Mouse (Mus musculus) T-helper 2 cell (primary cell): ENCODE measurements around the gene Cnfn.

ENCODE experiments used
- in situ Hi-C: fragments of 300-600 bp; cut with MboI, MseI; formaldehyde crosslinking; loops from one replicate; pipeline ENCODE4 v1.15.1; 2025; ENCODE audit warnings: high pct_unique_total_duplicates

The Cnfn gene

DNA sequence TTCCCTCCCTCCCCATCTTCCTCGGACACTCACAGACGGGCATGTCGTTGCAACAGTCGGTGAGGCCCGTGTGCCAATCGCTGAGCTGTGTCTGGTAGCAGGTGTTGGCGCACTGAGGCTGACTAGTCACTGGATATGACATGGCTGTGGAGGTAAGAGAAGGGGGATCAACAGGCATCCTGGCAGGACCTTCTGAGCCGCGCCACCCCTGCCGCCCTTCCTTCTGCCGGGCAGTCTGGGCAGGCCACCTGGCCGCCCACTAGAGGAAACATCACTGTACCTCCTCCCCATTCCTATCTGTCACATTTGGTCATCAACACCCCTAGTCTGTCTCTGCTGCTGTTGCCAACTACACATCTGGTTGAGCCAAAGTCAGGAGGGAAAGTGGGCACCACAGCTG lies 1.2 kb downstream of the Cnfn start:
- in situ Hi-C loops: no loop called here

DNA sequence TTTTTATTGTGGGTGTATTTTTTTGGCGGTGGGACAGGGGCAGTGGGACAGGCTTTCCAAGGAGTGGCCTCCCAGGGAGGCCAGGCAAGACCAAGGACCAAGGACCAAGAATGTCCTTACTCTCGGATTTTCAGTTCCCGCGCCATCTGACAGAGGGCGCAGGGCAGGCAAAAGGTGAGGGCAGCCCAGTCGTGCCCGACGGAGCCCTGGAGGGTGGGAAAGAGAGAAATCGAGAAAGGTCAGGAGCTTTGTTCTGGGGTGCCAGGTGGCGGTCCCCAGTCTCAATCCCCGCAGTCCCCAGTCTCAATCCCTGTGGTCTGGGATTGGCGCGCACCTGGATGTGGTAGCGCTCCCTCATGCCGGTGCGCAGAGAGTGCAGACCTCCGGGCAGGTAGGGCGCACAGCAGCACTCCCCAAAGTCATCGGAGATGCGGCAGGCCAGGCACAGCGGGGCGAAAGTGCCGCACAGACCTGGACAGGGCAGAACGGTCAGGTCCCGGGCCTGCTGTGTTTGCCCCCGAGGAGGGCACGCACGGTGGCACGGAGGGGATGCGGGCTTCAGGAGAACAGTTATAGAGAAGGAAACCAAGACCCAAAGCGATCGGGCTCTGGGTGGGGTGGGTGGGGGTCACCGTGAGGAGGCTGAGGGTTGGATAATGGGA lies 1.8 kb downstream of the Cnfn start:
- in situ Hi-C loops: no loop called here

DNA sequence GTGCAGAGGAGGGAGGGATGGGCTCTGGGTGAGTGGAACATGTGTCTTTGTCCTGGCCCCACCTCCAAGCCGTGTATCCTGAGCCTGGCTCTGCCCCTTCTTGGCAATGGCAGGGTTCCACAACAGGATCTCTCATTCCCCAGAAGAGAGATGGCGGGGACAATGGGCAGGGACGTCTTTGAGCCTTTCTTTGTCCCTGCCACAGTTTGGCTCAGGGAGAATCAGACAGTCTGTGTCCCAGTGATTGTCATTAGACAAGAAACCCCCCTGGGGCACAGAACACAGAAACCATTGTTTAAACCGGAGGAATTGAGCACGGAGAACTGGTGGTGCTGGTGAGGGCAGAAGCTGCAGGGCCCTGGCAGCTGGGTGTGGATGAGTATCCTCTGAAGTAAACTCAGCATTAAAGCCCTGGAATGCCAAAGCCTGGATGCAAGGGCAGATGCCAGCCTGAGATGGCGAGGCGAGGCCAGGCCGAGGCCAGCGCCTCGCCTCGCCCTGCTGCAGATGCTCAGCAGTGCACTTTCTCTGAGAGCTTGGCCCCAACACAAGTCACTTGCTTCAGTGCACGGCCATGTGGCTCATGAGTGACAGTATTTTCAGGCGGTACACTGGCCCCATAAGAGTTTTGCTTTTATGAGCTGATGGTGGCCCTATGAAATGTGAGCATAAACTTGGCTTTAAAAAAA lies 3.4 kb downstream of the Cnfn start:
- in situ Hi-C loops: no loop called here

DNA sequence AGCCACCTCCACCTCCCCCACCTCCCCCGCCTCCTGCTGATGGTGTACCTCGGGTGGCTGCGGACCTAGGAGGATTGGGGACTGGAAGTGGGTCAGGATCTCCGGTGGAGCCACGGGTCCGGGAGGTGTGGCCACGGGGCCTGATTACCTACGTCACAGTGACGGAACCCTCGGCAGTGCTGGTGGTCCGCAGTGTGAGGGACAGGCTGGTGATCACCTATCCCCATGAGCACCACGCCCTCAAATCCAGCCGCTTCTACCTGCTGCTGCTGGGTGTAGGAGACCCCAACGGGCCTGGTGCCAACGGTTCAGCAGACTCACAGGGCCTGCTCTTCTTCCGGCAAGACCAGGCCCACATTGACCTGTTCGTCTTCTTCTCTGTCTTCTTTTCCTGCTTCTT lies 5.9 kb downstream of the Cnfn start:
- in situ Hi-C loops: loop anchor here (5.0 kb wide), 1 partner anchor 36 kb away; no protein-coding TSS in a partner anchor

DNA sequence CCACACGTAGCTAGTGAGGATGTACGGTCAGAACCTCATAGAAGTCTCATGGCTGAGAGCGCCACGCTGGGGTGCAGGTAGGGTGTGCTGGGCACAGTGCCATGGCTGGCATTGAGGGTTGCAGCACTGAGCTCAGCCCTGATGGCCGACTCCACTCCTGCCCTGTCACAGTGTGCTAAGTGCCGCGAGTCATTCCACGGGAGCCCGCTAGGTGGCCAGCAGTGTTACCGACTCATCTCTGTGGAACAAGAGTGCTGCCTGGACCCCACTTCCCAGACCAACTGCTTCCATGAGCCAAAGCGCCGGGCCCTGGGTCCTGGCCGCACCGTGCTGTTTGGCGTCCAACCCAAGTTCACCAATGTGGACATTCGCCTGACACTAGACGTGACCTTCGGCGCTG lies 6.4 kb downstream of the Cnfn start:
- in situ Hi-C loops: loop anchor here (5.0 kb wide), 1 partner anchor 36 kb away; no protein-coding TSS in a partner anchor

DNA sequence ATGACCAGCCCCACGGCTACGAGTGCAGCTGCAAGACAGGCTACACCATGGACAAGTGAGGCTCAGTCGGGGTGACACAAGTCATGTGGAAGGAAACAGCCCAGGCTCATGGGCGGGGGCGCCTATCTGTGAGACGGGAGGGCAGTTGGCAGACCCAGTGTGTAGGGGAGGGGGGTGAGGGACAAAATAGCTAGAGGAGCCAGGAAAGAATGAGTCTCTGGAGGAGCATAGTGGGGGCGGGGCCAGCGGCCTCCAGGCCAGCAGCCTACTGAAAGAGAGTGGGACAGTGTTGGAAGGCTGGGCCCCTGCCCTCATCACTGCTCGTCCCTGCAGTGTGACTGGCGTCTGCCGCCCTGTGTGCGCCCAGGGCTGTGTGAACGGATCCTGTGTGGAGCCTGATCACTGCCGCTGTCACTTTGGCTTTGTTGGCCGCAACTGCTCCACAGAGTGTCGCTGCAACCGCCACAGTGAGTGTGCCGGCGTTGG lies 10.8 kb downstream of the Cnfn start:
- in situ Hi-C loops: loop anchor here (10.0 kb wide), 1 partner anchor 704 kb away; no protein-coding TSS in a partner anchor

DNA sequence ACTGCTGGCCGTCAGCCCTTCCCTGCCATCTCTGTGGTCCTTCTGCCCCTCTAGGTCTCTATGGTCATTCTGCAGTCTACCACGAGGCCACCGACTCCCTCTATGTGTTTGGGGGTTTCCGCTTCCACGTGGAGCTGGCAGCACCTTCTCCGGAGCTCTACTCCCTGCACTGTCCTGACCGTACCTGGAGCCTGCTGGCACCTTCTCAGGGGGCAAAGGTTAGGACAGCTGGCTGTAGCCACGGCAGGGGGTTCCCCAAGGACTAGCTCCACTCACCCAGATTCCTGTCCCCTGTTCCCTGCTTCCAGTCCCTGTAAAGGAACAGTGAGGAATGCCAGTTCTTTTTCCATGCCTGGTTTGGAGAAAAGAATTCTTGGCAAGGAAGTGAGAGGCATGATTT lies 20.7 kb downstream of the Cnfn start:
- in situ Hi-C loops: no loop called here

DNA sequence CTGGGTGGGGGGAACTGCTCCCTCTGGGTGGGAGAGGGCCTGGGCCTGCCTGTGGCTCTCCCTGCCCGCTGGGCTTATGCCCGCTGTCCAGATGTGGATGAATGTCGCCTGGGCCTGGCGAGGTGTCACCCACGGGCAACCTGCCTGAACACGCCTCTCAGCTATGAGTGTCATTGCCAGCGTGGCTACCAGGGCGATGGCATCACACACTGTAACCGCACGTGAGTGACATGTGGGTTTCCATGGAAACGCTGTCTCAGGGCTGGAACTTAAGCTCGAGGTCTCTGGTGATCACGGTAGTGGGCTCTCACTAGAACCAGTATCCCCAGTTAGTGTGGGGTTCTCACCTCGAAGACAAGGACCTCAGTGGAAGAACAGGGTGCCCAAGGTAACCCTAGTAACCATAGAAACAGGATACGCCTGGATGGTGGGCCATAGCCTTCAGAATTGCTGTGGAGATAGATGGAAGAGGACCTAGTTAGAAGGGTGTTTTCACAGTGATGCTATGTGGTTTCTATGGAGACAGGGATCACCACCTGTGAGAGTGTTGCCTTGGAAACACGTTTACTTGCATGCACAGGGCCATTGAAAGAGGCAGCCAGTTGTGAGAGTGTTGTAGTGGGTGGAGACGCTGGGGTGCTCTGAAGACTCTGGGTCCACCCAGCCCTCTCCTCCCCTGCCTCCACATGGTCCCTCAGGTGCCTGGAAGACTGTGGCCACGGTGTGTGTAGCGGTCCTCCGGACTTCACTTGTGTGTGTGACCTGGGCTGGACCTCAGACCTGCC lies 28.3 kb downstream of the Cnfn start:
- in situ Hi-C loops: no loop called here

DNA sequence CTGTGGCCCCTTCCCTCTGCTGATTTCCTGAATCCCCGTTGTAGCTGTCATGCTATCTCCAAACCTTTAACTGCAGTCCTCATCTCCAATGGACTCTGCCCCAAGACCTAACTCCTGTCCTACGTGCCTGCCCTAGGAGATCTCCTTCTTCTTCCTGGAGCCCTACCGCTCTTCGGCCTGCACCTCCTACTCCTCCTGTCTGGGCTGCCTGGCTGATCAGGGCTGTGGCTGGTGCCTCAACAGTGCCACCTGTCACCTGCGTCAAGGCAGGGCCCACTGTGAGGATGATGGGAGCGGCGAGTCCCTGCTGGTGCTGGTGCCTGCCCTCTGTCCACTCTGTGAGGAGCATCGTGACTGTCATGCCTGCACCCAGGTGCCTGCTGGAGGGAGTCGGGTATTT lies 30.2 kb downstream of the Cnfn start:
- in situ Hi-C loops: loop anchor here (10.0 kb wide), 1 partner anchor 225 kb away; no protein-coding TSS in a partner anchor

DNA sequence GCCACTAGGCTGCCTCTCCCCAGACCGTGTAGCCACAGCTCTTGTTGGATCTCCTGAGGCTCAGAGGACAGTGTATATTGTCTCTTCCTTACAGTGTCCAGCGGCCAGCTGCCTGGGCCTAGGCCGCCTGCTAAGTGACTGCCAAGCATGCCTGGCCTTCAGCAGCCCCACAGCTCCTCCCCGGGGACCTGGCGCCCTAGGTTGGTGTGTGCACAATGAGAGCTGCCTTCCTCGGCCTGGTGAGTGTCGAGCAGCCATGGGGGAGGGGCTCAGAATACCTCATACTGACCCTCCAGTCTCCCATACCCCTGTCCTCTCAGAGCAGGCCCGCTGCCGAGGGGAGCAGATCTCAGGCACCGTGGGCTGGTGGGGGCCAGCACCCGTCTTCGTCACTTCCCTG lies 35.1 kb downstream of the Cnfn start:
- in situ Hi-C loops: loop anchor here (10.0 kb wide), 1 partner anchor 230 kb away; no protein-coding TSS in a partner anchor

DNA sequence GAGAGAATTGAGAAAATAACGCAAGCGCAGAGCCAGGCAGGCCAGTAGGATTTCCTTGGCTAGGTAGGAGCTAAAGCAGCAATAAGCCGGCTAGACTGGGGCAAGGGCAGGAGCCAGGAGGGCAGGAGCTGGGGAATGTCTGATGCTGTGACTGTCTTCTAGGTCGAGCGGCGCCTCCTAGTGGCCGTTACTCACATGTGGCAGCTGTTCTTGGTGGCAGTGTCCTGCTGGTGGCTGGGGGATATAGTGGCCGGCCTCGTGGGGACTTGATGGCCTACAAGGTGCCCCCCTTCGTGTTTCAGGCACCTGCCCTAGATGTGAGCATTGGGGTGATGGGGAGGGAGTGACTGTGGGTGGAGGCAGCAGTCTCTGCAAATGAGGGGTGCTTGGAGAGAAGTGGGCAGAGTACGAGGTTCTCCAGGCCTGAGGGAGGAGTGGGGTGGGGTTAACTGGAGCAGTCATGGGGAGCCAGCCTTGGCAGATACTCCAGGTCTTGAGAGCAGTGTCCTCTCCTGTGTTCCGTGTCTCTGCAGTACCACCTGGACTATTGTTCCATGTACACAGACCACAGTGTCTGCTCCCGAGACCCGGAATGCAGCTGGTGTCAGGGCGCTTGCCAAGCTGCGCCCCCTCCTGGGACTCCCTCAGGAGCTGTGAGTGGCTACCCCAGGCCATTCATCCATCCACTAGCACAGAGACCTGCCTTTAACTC lies 35.8 kb downstream of the Cnfn start:
- in situ Hi-C loops: loop anchor here (10.0 kb wide), 1 partner anchor 231 kb away; no protein-coding TSS in a partner anchor

DNA sequence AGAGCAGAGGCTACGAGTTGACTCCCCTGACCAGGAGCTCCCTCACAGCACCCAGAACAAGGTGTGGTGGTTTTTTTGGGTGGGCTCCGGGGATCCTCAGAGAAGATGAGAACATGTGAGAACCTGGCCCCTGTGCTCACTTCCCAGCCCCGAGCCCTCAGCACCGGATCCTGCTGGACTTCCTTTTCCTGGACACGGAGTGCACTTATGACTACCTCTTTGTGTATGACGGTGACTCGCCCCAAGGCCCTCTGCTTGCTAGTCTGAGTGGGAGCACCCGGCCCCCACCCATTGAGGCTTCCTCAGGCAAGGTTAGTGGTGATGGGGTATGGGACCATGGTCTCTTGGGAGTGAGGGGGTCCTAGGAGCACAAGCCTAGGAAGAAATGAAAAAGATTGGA lies 43.3 kb downstream of the Cnfn start:
- in situ Hi-C loops: loop anchor here (5.0 kb wide), 1 partner anchor 36 kb away; no protein-coding TSS in a partner anchor

DNA sequence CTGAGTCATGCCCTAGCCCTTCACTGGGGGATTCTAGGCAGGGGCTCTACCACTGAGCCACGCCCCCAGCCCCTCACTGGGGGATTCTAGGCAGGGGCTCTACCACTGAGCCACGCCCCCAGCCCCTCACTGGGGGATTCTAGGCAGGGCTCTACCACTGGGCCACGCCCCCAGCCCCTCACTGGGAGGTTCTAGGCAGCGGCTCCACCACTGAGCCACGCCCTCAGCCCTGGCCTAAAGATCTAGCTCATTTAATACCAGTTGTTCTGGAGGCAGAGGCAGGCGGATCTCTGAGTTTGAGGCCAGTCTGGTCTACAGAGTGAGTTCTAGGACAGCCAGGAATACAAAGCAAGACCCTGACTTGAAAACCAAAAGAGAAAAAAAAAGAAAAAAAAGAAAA lies 44.1 kb downstream of the Cnfn start:
- in situ Hi-C loops: loop anchor here (5.0 kb wide), 1 partner anchor 37 kb away; no protein-coding TSS in a partner anchor

DNA sequence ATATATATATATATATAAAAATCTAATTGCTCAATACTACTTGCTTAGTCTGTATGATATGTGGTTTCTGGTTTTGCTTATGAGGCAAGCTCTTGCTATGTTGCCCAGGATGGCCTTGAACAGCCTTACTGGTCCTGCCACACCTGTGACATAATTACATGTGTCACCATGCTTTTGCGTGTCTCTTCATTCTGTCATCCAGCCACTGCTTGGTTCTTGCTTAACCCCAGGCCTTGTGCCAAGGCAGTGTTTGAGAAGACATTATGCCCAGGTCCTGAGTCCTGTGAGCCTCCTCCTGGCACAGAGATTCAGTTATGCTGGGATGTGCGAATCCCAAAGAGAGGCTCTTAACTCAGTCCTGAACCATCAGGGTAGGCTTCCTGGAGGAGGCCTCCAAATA lies 46.3 kb downstream of the Cnfn start:
- in situ Hi-C loops: no loop called here

DNA sequence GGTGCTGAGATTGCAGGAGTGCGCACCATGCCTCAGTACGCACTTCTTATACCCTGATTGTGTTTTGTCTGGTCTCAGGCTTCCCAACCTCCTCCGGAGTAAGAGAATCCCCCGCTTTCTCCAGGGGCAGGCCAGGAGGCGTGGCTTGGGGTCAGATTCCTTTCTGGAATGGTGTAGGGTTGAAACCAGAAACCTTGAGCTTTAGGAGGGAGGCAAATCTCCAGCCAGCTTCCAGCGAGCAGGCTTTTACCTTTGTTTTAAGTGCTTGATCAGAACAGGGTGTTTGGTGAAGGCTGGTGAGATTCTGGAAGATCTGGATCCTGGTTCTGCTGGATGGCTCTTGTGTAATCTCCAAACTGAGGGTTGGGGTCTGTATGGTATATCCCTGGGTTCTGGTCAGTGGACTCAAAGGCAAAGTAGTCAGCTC lies 47.5 kb downstream of the Cnfn start:
- in situ Hi-C loops: no loop called here
